Mouse (Mus musculus) adrenal gland, adult 18-20 months (tissue): ENCODE data around the gene Aldh3a1. TPM values are rescaled to one million over a fixed set of nuclear protein-coding genes. Genes with fewer than 3 reads are reported as not detected.

Experiments
- DNase-seq, 2 experiments: peaks; one replicate each; pipeline ENCODE4 v3.0.0; 2021 to 2022; ENCODE audit warnings: low spot score in 2 of 2
- total RNA-seq, 2 experiments: library from RNA; stranded (reverse); gene quantifications; 1 replicate in 1 of 2; 2 replicates in 1 of 2; pipeline ENCODE4 v1.2.3; 2021

Aldh3a1 gene
- total RNA-seq, 2 experiments from 2014 or later = 0.70 TPM; not detected in 1

- DNase-seq = no peak
Measured at GRCm38 (mm10) chr11:61196616-61197353, 10.6 kb upstream of the Aldh3a1 start.

GRCm38 (mm10) chr11:61197935-61198334, 9.4 kb upstream of the Aldh3a1 start:
- DNase-seq = no peak

DNA sequence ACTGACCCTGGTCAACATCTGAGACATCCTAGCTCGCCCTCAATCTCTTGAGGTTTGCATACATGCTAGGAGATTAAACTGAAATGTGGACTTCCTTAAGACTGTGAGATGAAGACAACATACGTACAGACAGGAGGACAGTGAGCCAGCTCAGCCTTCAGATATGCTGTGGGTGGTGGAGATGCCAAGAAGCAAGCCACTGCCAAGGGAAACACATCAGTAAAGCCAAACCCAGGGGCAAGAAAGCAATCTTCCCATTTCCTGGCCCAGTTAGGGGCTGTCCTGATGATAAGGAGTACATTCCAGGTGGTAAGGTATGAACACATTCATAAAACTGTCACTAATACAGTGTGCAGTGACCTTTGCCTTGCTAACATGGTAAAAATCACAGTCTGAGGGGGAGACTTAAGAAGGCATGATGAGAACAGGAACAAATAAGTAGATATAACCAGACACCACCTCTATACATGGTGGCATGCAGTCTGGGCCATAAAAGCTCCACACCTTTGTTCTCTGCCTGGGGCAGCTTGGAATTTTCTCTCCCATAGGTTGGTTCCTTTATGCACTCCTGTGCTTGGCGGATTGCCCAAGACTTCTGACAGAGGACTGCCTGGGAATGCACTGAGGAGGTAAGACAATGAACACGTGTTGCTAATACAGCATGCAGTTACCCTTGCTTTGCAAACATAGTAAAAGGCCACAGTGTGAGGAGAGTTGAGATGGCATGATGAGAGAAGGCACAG, 7.5 kb upstream of the Aldh3a1 start:
- DNase-seq = no peak

- no peak for DNase-seq
Measured at GRCm38 (mm10) chr11:61202186-61202585, 5.2 kb upstream of the Aldh3a1 start.

DNA sequence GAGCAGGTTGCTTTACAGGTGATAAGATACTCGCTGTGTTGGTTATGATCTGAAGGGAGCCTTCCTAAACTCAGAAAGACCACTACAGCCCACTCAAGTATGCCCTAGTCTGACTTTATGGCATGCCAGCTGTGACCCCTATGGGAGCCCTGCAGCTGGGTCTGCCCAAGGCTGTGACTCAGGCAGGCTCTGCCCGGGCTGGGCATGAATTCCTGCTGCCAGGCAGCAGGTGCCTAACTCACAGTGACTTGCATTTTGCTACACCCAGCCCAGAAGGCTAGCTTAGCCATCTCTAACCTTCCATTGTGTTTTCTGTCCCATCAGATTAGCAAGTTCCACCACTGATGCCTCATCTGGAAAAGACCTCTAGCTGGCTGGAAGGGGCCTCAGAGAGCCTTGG, 4.5 kb upstream of the Aldh3a1 start:
- DNase-seq = no peak

- no peak for DNase-seq
Measured at GRCm38 (mm10) chr11:61205167-61205950, 2.0 kb upstream of the Aldh3a1 start.

GRCm38 (mm10) chr11:61206136-61206535, 1.2 kb upstream of the Aldh3a1 start:
- DNase-seq = no peak

GRCm38 (mm10) chr11:61208316-61208715, 979 bp downstream of the Aldh3a1 start:
- DNase-seq = no peak

- no peak for DNase-seq
Measured at GRCm38 (mm10) chr11:61212102-61212501, 4.8 kb downstream of the Aldh3a1 start.

- no peak for DNase-seq
Measured at GRCm38 (mm10) chr11:61215936-61216335, 8.6 kb downstream of the Aldh3a1 start.

GRCm38 (mm10) chr11:61220156-61220881, 13.0 kb downstream of the Aldh3a1 start:
- DNase-seq = no peak

- DNase-seq = no peak
Measured at GRCm38 (mm10) chr11:61222007-61222406, 14.7 kb downstream of the Aldh3a1 start.

DNA sequence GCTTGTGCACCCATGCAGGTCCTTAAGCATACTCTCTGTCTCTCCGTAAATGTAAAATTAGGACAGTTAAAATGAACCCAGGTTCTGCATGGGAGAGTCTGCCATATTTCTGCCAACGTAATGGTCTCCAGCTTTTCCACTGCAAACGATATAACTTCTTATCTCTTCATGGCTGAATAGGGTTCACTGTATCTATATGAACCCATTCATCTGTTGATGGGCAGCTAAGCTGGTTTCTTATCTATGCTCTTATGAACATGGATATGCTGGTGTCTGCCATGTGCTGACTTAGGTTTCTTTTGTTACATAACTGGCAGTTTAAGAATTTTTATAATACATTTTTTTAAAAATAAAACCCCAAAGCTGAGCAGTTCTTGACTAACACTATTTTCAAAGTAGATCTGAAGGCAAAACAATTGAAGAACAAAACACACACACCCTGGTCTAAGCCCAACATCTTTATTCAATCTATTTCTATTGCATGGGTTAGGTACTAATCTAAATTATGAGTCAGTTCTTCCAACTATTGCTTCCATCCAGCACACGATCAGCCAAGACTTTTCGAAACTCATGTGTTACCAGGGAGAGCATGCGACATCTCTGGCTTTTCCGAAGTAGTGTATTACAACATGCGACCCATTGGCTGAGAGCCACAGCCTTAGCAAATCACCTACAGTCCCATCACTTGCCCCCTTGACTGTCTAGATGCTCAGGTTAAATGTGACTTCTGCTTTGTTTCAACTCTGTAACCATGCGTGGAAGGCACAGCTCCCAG, 15.8 kb downstream of the Aldh3a1 start:
- no peak for DNase-seq

DNA sequence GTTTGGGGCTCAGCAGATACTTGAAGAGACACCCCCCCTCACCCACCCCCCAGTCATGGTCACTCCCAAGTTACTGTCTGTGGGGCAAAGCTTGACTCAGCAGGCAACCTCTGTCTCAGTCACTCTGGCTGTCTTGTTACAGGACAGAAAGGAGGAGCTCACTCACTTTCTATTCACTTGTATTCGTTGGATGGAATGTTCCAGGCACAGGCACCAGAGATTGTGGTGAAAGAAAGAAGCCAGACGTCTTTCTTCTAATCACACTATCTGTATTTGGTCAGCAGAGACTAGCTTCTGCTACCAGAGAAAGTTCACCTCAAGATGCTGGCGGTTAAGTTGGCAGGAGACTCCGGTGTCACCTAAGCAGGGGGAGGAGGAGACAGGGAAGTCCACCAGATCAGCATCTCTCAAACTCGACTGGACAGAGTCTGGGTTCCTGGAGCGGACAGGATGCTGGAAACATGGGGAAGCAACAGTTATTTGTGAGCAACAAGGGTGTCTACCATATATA, 17.0 kb downstream of the Aldh3a1 start:
- no peak for DNase-seq

DNA sequence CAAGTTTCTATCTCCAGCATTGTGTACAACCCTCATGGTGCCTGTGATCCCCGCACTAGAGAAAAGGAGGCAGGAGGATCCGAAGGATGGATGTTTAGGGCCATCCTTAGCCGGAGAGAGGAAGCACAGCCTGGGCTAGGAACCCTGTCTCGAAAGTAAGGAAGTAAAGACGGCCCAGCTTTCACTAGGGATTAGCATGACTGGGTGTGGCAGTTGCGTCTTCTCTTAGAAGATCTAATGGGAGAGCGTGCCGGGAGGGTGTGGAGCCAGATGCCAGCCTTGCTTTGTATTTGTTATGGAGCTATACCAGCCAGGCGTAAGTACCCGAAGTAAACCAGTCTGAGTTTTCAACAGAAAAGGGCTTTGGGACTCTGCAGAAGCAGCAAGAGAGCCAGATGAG, 17.6 kb downstream of the Aldh3a1 start:
- DNase-seq = no peak

GRCm38 (mm10) chr11:61225511-61225910, 18.2 kb downstream of the Aldh3a1 start:
- no peak for DNase-seq

- DNase-seq = no peak
Measured at GRCm38 (mm10) chr11:61225941-61226412, 18.6 kb downstream of the Aldh3a1 start.

GRCm38 (mm10) chr11:61227816-61228215, 20.5 kb downstream of the Aldh3a1 start:
- no peak for DNase-seq

DNA sequence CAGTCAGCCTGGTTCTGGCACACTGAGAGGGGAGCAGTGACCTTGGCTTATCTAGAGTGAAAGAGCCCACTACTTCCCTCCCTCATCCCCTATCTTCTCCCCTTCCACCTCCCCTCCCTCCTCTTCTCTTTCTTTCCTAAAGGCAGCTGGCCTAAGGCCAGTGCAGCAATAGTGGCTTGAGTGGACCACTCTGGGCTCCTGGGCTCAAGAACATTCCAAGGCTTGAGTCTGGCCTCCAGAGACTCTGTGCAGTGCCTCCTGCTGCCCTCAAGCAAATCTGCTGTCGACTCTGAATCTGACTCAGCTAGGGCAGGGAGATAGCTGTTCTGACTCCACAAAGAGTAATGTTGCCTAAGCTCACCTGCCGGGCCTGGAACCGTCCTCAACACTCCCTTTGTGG, 21.1 kb downstream of the Aldh3a1 start:
- DNase-seq = no peak

- peak; percentile 46 to 50 for DNase-seq
Measured at GRCm38 (mm10) chr11:61231329-61231728, 24.0 kb downstream of the Aldh3a1 start.
